Mouse (Mus musculus) WW6 (cell line): ENCODE results near the gene Olfr1355.
"Not testable (repeated sequence)": the region's sequence is repeated elsewhere in the genome, so short reads cannot be mapped to it uniquely, and the experiment has no call there.

Experiments used
- DNase-seq: peaks from one replicate; pipeline ENCODE4 v3.0.0-alpha.2; 2013; ENCODE audit warnings: low read depth, low spot score

Gene Olfr1355

DNA sequence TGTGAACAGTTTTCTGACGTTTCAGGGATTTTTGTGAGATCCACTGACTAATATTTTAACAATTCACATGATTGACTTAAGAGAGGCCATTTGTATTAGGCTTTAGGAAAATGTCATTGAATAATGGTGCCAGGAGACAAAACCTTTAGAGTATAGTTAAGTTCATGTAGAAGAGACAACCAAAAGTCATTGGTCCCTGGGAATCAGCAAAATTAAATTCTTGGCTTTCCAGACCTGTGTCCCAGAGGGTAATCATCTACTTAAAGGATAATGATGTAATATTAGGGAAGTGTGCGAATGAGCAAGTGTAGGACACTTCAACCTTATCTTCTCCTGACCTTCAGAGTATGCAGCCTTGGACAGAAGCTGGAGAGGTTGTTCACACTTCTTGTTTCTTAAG is at the start of gene Olfr1355:
Olfr1355 (plus strand) TSS at position 301 of the 400 bp plus-strand sequence.
- DNase-seq: no peak

DNA sequence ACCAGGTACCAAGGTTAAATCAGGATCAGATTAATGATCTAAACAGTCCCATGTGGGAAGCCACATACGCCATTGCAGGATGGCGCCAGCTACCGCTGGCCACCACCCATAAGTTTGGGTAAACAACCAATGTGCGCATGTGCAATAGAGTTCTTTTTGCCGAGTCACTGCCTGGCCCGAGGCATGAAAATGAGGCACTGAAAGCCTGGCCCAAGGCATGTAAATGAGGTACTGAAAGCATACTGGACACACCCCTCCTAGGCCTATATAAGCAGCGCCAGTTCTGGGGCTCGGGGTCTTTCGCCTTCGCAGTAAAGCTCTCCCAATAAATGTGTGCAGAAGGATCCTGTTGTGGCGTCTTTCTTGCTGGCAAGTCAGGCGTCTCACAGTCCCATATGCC is 34.9 kb upstream of the Olfr1355 start:
- not testable (repeated sequence) for DNase-seq

DNA sequence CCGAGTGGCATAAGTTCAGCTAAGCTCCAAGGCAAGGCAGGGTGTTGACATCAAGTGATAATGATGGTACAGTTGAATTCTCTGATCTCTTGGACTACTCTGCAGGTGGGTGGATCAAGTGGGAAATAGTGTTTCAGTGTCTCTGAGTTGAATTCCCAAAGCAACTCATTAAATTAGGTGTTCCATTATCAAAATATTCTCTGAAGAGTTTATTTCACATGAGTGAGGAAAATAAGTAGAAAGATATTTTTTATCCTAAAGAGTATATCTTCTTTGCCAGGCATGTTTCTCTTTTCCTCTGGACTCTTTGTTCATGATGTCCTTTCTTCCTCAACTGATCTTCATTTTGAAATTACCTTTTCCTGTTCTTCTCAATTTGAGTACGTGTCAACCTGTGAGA is 23.3 kb upstream of the Olfr1355 start, which contains the start of gene Olfr1356:
Olfr1356 (minus strand) TSS at position 101 of the 400 bp plus-strand sequence.
- DNase-seq: no peak

DNA sequence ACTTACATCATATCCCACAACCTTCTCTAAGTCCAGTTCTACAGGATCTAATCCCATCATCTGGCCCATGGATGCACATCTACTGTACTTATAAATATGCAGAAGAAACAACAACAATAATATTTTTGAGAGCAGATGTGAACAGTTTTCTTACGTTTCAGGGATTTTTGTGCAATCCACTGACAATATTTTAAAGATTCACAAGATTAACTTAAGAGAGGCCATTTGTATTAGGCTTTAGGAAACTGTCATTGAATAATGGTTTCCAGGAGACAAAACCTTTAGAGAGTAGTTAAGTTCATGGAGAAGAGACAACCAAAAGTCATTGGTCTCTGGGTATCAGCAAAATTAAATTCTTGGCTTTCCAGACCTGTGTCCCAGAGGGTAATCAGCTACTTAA is 37.5 kb downstream of the Olfr1355 start, which contains the start of gene Olfr1354:
Olfr1354 (plus strand) TSS at position 301 of the 400 bp plus-strand sequence.
- not testable (repeated sequence) for DNase-seq
